Mouse (Mus musculus): ENCODE results near the gene Exoc4.

Gene Exoc4

GRCm38 (mm10) chr6:33869251-33869650, 620.4 kb downstream of the Exoc4 start:
- DNase-seq (ENCODE audit: low spot score): no peak

- DNase-seq (ENCODE audit: low spot score): no peak
Observed at GRCm38 (mm10) chr6:33870468-33871142, 621.7 kb downstream of the Exoc4 start.

GRCm38 (mm10) chr6:33871286-33871685, 622.4 kb downstream of the Exoc4 start:
- no peak for DNase-seq (ENCODE audit: low spot score)

- DNase-seq (ENCODE audit: low spot score): no peak
Observed at GRCm38 (mm10) chr6:33872192-33872591, 623.3 kb downstream of the Exoc4 start.

- DNase-seq (ENCODE audit: low spot score): no peak
Observed at GRCm38 (mm10) chr6:33873000-33873399, 624.1 kb downstream of the Exoc4 start.

GRCm38 (mm10) chr6:33874291-33875014, 625.6 kb downstream of the Exoc4 start:
- DNase-seq (ENCODE audit: low spot score): no peak

- no peak for DNase-seq (ENCODE audit: low spot score)
Observed at GRCm38 (mm10) chr6:33884141-33884683, 635.3 kb downstream of the Exoc4 start.

- DNase-seq (ENCODE audit: low spot score): no peak
Observed at GRCm38 (mm10) chr6:33886941-33887340, 638.1 kb downstream of the Exoc4 start.

- no peak for DNase-seq (ENCODE audit: low spot score)
Observed at GRCm38 (mm10) chr6:33890926-33891325, 642.0 kb downstream of the Exoc4 start.

GRCm38 (mm10) chr6:33892142-33892541, 643.3 kb downstream of the Exoc4 start:
- no peak for DNase-seq (ENCODE audit: low spot score)

- DNase-seq (ENCODE audit: low spot score): no peak
Observed at GRCm38 (mm10) chr6:33899973-33900372, 651.1 kb downstream of the Exoc4 start.

- no peak for DNase-seq (ENCODE audit: low spot score)
Observed at GRCm38 (mm10) chr6:33900615-33901014, 651.7 kb downstream of the Exoc4 start.

GRCm38 (mm10) chr6:33905099-33905498, 656.2 kb downstream of the Exoc4 start:
- no peak for DNase-seq (ENCODE audit: low spot score)

GRCm38 (mm10) chr6:33910671-33911070, 661.8 kb downstream of the Exoc4 start:
- no peak for DNase-seq (ENCODE audit: low spot score)

- DNase-seq (ENCODE audit: low spot score): no peak
Observed at GRCm38 (mm10) chr6:33913072-33913471, 664.2 kb downstream of the Exoc4 start.

- DNase-seq (ENCODE audit: low spot score): no peak
Observed at GRCm38 (mm10) chr6:33913486-33913885, 664.6 kb downstream of the Exoc4 start.

GRCm38 (mm10) chr6:33913964-33914363, 665.1 kb downstream of the Exoc4 start:
- no peak for DNase-seq (ENCODE audit: low spot score)

- DNase-seq (ENCODE audit: low spot score): peak; percentile 72
Observed at GRCm38 (mm10) chr6:33923571-33923970, 674.7 kb downstream of the Exoc4 start.

GRCm38 (mm10) chr6:33924888-33925287, 676.0 kb downstream of the Exoc4 start:
- DNase-seq (ENCODE audit: low spot score): no peak

GRCm38 (mm10) chr6:33929342-33930086, 680.6 kb downstream of the Exoc4 start:
- DNase-seq (ENCODE audit: low spot score): peak; percentile 84

GRCm38 (mm10) chr6:33930087-33930945, 681.4 kb downstream of the Exoc4 start:
- no peak for DNase-seq (ENCODE audit: low spot score)

- no peak for DNase-seq (ENCODE audit: low spot score)
Observed at GRCm38 (mm10) chr6:33937906-33938305, 689.0 kb downstream of the Exoc4 start.
